In genomic region chr12:85687217-85687533, GRCm38 (mm10) we compare ENCODE assay signal across 10 mouse cellular contexts. TPM values are rescaled to one million over a fixed set of nuclear protein-coding genes. Genes with fewer than 3 reads are reported as not detected.
DNase-seq lines count a peak whose midpoint lies in the region; ATAC-seq and TF ChIP-seq lines count a peak whose summit lies in the region.
"Had no signal": no experiment of that assay in that cellular context is flagged by ENCODE, and none has a peak within 500 bp of the region (broad histone marks: within the 10 kb centered on the region; RNA-seq: fewer than 3 reads in every experiment).

No protein-coding gene starts in this region.

- TF ChIP-seq RAD21 in MEL (IDR thresholded peaks at IDR 0.05; ENCODE audit: low read depth, low read length) = no peak

- TF ChIP-seq EP300 in MEL (IDR thresholded peaks at IDR 0.05; ENCODE audit: low read depth in 1 of 2, low read length in 2 of 2) = no peak

- H3K27ac ChIP-seq in hindbrain, embryonic 15.5 days (replicated peaks) = no peak overlapping the region
- H3K27ac ChIP-seq in hindbrain, embryonic 14.5 days = no peak overlapping the region
- no peak overlapping the region; the same call in 1 of the 2 replicates for H3K27ac ChIP-seq in MEL (ENCODE audit: control insufficient read depth, low read depth, low read length)
- no peak overlapping the region for H3K27ac ChIP-seq in embryonic facial prominence, embryonic 14.5 days (replicated peaks; ENCODE audit: low read depth, low read length)
- no peak overlapping the region for H3K27ac ChIP-seq in liver, embryonic 13.5 days
- H3K27ac ChIP-seq: neural tube, embryonic 12.5 days had no signal

- 0 out of 2 replicates have a peak overlapping the region, but pooled peaks have one; percentile 16 for H3K4me2 ChIP-seq in hindbrain, embryonic 15.5 days
- H3K4me2 ChIP-seq in hindbrain, embryonic 14.5 days (replicated peaks) = no peak overlapping the region
- peak overlapping the region; percentile 57 for H3K4me2 ChIP-seq in embryonic facial prominence, embryonic 14.5 days (ENCODE audit: low read depth, low read length)
- peak overlapping the region; percentile 55 for H3K4me2 ChIP-seq in liver, embryonic 13.5 days

- H3K79me2 ChIP-seq in MEL (ENCODE audit: control insufficient read depth, insufficient read depth, low read length, poor library complexity) = peaks cover 2% of the 10 kb centered on the region; the same call in 1 of the 2 replicates

- no peak for TF ChIP-seq POLR2A in MEL (IDR thresholded peaks at IDR 0.05; ENCODE audit: control insufficient read depth in 1 of 2, insufficient read depth in 1 of 2, low read depth in 1 of 2, low read length in 2 of 2, poor library complexity in 1 of 2)

- H3K27me3 ChIP-seq in hindbrain, embryonic 15.5 days = no peaks in the 10 kb centered on the region
- no peaks in the 10 kb centered on the region for H3K27me3 ChIP-seq in hindbrain, embryonic 14.5 days (ENCODE audit: control insufficient read depth, insufficient read depth, low read length)
- no peaks in the 10 kb centered on the region for H3K27me3 ChIP-seq in MEL (ENCODE audit: control insufficient read depth in 1 of 2, insufficient read depth in 2 of 2, low read length in 2 of 2)
- no peaks in the 10 kb centered on the region for H3K27me3 ChIP-seq in embryonic facial prominence, embryonic 14.5 days (replicated peaks; ENCODE audit: control insufficient read depth, insufficient read depth, low read length)
- H3K27me3 ChIP-seq in liver, embryonic 13.5 days = no peaks in the 10 kb centered on the region
- H3K27me3 ChIP-seq: neural tube, embryonic 12.5 days had no signal

- ATAC-seq in hindbrain, embryonic 15.5 days (ENCODE audit: low FRiP score, low read depth) = no peak
- ATAC-seq in hindbrain, embryonic 14.5 days (ENCODE audit: low FRiP score) = no peak
- ATAC-seq in embryonic facial prominence, embryonic 14.5 days (ENCODE audit: low read depth) = no peak
- no peak for ATAC-seq in liver, embryonic 13.5 days (ENCODE audit: low read depth)
- ATAC-seq: forebrain, embryonic 16.5 days had no signal

- no peaks in the 10 kb centered on the region for H3K9me3 ChIP-seq in hindbrain, embryonic 15.5 days
- no peaks in the 10 kb centered on the region for H3K9me3 ChIP-seq in hindbrain, embryonic 14.5 days (ENCODE audit: control insufficient read depth, low read length)
- H3K9me3 ChIP-seq in MEL (replicated peaks; ENCODE audit: insufficient read depth, low read length) = no peaks in the 10 kb centered on the region
- no peaks in the 10 kb centered on the region for H3K9me3 ChIP-seq in embryonic facial prominence, embryonic 14.5 days (ENCODE audit: control insufficient read depth, low read length)
- no peaks in the 10 kb centered on the region for H3K9me3 ChIP-seq in liver, embryonic 13.5 days (replicated peaks)
- H3K9me3 ChIP-seq: G1E; neural tube, embryonic 12.5 days had no signal

- no peak for DNase-seq in hindbrain, embryonic 14.5 days (ENCODE audit: low spot score)
- DNase-seq in MEL (ENCODE audit: low read depth, low spot score) = peak; percentile 14
- no peak for DNase-seq in embryonic facial prominence, embryonic 14.5 days (ENCODE audit: low spot score)
- DNase-seq in liver, embryonic 13.5 days = no peak
- DNase-seq in adrenal gland, postnatal 4 days (ENCODE audit: low spot score in 2 of 2) = no peak
- DNase-seq in cerebellum, postnatal 14 days = no peak

- H3K4me1 ChIP-seq in hindbrain, embryonic 15.5 days (replicated peaks) = no peaks in the 10 kb centered on the region
- no peaks in the 10 kb centered on the region for H3K4me1 ChIP-seq in hindbrain, embryonic 14.5 days (replicated peaks; ENCODE audit: control insufficient read depth, insufficient read depth, low read length)
- H3K4me1 ChIP-seq in MEL (ENCODE audit: control insufficient read depth in 1 of 2, insufficient read depth in 2 of 2, low read length in 2 of 2) = peaks cover 0 to 8% of the 10 kb centered on the region in 2 experiments; a peak in 1 of 4 replicates
- no peaks in the 10 kb centered on the region for H3K4me1 ChIP-seq in embryonic facial prominence, embryonic 14.5 days (ENCODE audit: control insufficient read depth, insufficient read depth, low read length)
- H3K4me1 ChIP-seq in liver, embryonic 13.5 days (replicated peaks) = peaks cover 11% of the 10 kb centered on the region
- H3K4me1 ChIP-seq: neural tube, embryonic 12.5 days had no signal

- no peak for TF ChIP-seq CTCF in MEL (IDR thresholded peaks at IDR 0.05 in 2 of 3, conservative IDR thresholded peaks at IDR 0.05 in 1 of 3; ENCODE audit: control insufficient read depth in 1 of 3, insufficient read depth in 1 of 3, low read depth in 2 of 3, low read length in 3 of 3, poor library complexity in 1 of 3, severe bottlenecking in 1 of 3)

- no peaks in the 10 kb centered on the region for H3K36me3 ChIP-seq in hindbrain, embryonic 15.5 days
- H3K36me3 ChIP-seq in hindbrain, embryonic 14.5 days (replicated peaks; ENCODE audit: control insufficient read depth, insufficient read depth) = no peaks in the 10 kb centered on the region
- H3K36me3 ChIP-seq in MEL (ENCODE audit: control insufficient read depth in 1 of 2, insufficient read depth in 2 of 2, low read length in 2 of 2) = no peaks in the 10 kb centered on the region
- no peaks in the 10 kb centered on the region for H3K36me3 ChIP-seq in embryonic facial prominence, embryonic 14.5 days (ENCODE audit: control insufficient read depth, insufficient read depth, low read length)
- H3K36me3 ChIP-seq in liver, embryonic 13.5 days = no peaks in the 10 kb centered on the region
- H3K36me3 ChIP-seq: G1E; neural tube, embryonic 12.5 days had no signal

- WGBS in hindbrain, embryonic 15.5 days = 86% methylated on average over 7 of the region's 7 CpGs
- 80% methylated on average over 7 of the region's 7 CpGs for WGBS in hindbrain, embryonic 14.5 days
- WGBS in embryonic facial prominence, embryonic 14.5 days = 66% methylated on average over 7 of the region's 7 CpGs
- WGBS in liver, embryonic 13.5 days (ENCODE audit: insufficient replicate concordance) = 34% methylated on average over 7 of the region's 7 CpGs

- H3K4me3 ChIP-seq in hindbrain, embryonic 15.5 days = no peak overlapping the region
- H3K4me3 ChIP-seq in hindbrain, embryonic 14.5 days (replicated peaks; ENCODE audit: low read length) = no peak overlapping the region
- H3K4me3 ChIP-seq in MEL (ENCODE audit: control insufficient read depth in 1 of 2, insufficient read depth in 1 of 2, low read depth in 2 of 2, low read length in 2 of 2) = peak overlapping the region; percentile 71 to 81
- H3K4me3 ChIP-seq in embryonic facial prominence, embryonic 14.5 days (ENCODE audit: low read depth, low read length) = peak overlapping the region; percentile 29
- H3K4me3 ChIP-seq in liver, embryonic 13.5 days (replicated peaks) = peak overlapping the region; percentile 43
- H3K4me3 ChIP-seq: neural tube, embryonic 12.5 days had no signal

- no peak overlapping the region for H3K9ac ChIP-seq in hindbrain, embryonic 15.5 days
- H3K9ac ChIP-seq in hindbrain, embryonic 14.5 days = no peak overlapping the region
- peak overlapping the region; percentile 88 for H3K9ac ChIP-seq in MEL (ENCODE audit: control insufficient read depth, low read depth, low read length, poor library complexity, severe bottlenecking)
- H3K9ac ChIP-seq in embryonic facial prominence, embryonic 14.5 days (ENCODE audit: low read depth, low read length) = peak overlapping the region; percentile 48; the same call in 1 of the 2 replicates
- peak overlapping the region; percentile 49; the same call in 1 of the 2 replicates for H3K9ac ChIP-seq in liver, embryonic 13.5 days
- H3K9ac ChIP-seq: neural tube, embryonic 12.5 days had no signal

TF ChIP-seq in MEL, 35 proteins besides CTCF, POLR2A, EP300 and RAD21:
- TF ChIP-seq HCFC1 (IDR thresholded peaks at IDR 0.05; ENCODE audit: low read depth, low read length) (no peak), ZNF384 (IDR thresholded peaks at IDR 0.05; ENCODE audit: low read depth, low read length) (no peak), MAZ (IDR thresholded peaks at IDR 0.05; ENCODE audit: low read depth, low read length) (0 out of 2 replicates have a peak, but pooled peaks have one; percentile 1)

RNA-seq across cellular contexts. Expression of gene Batf, which starts 0.7 kb away (rescaled TPM):
- 1.3 and 1.5 TPM in 2 replicates for polyA plus RNA-seq in hindbrain, embryonic 15.5 days (2015; fragmentation: Nextera tagmentation; extraction: Ambion mirVana)
- polyA plus RNA-seq in hindbrain, embryonic 14.5 days (2014; fragmentation: Nextera tagmentation; extraction: Ambion mirVana) = 0.81 and 1.1 TPM in 2 replicates
- 16.8 and 19.9 TPM in 2 replicates for total RNA-seq in MEL (2012; rRNA removed)
- 10 to 100 TPM in 1 of 2 experiments, not detected in 1; 14.4 TPM for polyA plus RNA-seq in MEL (2012; ENCODE audit: insufficient read depth in 1 of 2, insufficient read length in 2 of 2, low read depth in 1 of 2, low replicate concordance in 2 of 2, missing spikeins in 1 of 2)
- 7.3 and 8.3 TPM in 2 replicates for polyA plus RNA-seq in embryonic facial prominence, embryonic 14.5 days (2014; fragmentation: Nextera tagmentation; extraction: Ambion mirVana)
- 4.3 and 4.7 TPM in 2 replicates for polyA plus RNA-seq in liver, embryonic 13.5 days (2015; fragmentation: Nextera tagmentation; extraction: Ambion mirVana)
- 1 to 10 TPM in 1 of 2 experiments, under 1 TPM in 1; 0.87 to 1.2 TPM for total RNA-seq in adrenal gland, postnatal 4 days (2021)
- total RNA-seq: G1E had no signal
- polyA plus RNA-seq: G1E had no signal

RNA-seq across cellular contexts. Expression of gene Flvcr2, which starts 59.2 kb away (rescaled TPM):
- polyA plus RNA-seq in hindbrain, embryonic 15.5 days (2015; fragmentation: Nextera tagmentation; extraction: Ambion mirVana) = 5.3 and 5.4 TPM in 2 replicates
- polyA plus RNA-seq in hindbrain, embryonic 14.5 days (2014; fragmentation: Nextera tagmentation; extraction: Ambion mirVana) = 5.2 and 6.7 TPM in 2 replicates
- total RNA-seq in MEL (2012; rRNA removed) = not detected in 2 replicates
- under 1 TPM in 1 of 2 experiments, not detected in 1; 0.07 TPM for polyA plus RNA-seq in MEL (2012; ENCODE audit: insufficient read depth in 1 of 2, insufficient read length in 2 of 2, low read depth in 1 of 2, low replicate concordance in 2 of 2, missing spikeins in 1 of 2)
- polyA plus RNA-seq in embryonic facial prominence, embryonic 14.5 days (2014; fragmentation: Nextera tagmentation; extraction: Ambion mirVana) = 2.7 and 2.8 TPM in 2 replicates
- 3.8 and 5.4 TPM in 2 replicates for polyA plus RNA-seq in liver, embryonic 13.5 days (2015; fragmentation: Nextera tagmentation; extraction: Ambion mirVana)
- 1 to 10 TPM; 6.3 to 7.3 TPM for total RNA-seq in adrenal gland, postnatal 4 days (2021)
- polyA plus RNA-seq: G1E had no signal

Comparison
In these comparisons a context has a peak if more than half of its experiments do, and no peak if none do; other contexts are left out.
1. H3K4me3 ChIP-seq: peak in MEL (2 of 2), embryonic facial prominence, embryonic 14.5 days (single experiment) and liver, embryonic 13.5 days (single experiment); none in hindbrain, embryonic 15.5 days (single experiment) and hindbrain, embryonic 14.5 days (single experiment).
2. H3K9ac ChIP-seq: peak in MEL (single experiment), embryonic facial prominence, embryonic 14.5 days (single experiment) and liver, embryonic 13.5 days (single experiment); none in hindbrain, embryonic 15.5 days (single experiment) and hindbrain, embryonic 14.5 days (single experiment).